Mouse (Mus musculus) ovary, postnatal 36 days (tissue): ENCODE data around the gene Gas2l3.

Source experiments
- DNase-seq: peaks from one replicate; pipeline ENCODE4 v3.0.0; 2022; ENCODE audit warnings: low spot score, mixed read lengths

Gas2l3 gene

DNA sequence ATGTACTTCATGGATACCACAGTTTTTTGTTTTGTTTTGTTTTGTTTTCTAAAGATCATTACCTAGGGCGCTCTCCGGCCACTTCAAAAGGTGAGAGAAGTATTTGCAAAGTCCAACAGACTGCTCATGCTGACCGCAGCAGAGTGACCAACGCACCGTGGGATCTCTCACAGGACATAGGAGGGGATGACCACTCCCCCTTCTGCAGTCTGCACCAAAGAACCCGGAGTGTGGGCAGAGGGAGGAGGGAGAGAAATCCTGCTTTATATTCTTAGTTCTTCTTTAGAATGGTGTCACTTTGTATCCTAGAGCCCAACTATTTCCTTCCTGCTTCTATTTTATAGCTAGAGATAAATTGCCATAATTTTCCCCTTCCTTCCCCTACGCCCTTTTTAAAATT is 48.4 kb downstream of the Gas2l3 start:
- DNase-seq = no peak

DNA sequence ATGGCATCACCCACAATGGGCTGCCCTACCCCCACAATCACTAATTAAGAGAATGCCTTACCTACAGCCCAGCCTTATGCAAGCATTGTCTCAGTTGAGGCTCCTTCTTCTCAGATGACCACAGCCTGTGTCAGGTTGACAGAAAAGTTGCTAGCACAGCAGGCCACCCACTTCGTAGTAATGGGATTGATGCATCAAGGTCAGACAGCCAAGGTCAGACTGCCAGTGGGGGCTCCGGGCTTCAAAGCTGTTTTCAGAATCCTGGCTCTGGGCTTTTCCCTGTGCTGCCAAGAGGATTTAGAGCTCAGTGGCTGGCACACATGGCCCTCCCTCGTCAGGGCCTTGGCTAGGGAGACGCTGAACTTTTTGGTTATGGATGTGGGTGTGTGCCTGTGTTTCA is 51.1 kb downstream of the Gas2l3 start:
- peak; percentile 15 for DNase-seq

DNA sequence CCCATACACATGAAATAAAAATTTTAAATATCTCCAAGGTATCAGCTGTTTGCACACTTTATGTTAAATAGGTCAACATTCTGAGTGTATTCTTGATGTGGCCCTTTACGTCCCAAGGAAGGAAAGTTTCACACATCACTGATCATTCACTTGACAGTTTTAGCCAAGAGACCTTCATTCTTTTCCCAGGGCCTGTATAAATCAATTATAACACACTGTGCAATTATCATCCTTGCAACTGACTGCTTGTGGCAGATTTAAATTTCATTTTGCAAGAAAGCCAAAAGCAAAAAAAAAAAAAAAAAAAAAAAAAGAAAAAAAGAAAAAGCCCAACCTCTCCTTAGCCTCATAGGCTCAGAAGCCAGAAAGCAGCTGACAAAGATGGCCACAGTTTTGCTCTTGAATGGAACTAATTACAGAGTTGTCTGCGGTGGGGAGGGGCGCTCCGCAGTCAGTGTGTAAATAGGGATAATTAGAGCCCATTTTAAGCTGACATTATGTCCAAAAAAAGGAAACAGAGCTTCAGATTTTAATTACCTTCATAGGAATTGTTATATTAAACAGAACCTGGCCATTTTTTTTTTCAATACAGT is 52.1 kb downstream of the Gas2l3 start:
- DNase-seq = no peak

DNA sequence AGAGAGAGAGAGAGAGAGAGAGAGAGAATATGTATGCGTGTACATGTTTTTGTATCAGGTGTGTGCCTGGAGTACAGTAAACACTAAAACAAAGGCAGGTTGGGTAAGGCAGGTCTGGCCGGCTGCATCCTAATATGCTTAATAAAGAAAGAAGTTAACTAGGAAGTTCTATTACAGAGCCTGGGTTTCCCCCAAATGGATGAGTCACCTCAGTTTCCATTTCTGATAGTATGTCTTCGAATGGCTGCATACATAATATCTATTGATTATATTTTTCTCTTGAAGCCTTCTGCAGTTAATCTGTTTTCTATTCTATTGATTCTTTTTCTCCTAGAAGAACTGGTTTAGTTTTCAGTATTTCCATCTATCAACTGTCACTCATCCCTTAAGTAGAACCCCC is 57.3 kb downstream of the Gas2l3 start:
- no peak for DNase-seq

DNA sequence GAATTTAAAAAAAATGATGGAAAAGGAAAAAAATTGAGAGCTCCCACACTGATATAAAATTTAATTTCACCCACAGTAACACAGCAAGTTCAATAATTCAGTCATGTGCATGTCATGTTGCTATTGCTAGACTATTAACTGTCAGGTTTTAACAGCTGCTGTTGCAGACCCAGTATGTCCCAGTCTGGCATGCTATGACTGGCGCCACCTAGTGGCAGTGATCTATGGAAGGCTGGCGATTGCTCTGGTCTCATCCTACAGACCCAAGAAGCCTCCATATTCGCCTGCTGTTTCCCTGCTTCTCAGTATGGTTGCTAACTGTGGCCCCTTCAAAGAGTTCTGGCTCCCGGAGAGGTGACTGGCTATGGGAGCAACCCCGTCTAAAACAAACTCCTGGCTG is 60.3 kb downstream of the Gas2l3 start:
- peak; percentile 81 for DNase-seq

DNA sequence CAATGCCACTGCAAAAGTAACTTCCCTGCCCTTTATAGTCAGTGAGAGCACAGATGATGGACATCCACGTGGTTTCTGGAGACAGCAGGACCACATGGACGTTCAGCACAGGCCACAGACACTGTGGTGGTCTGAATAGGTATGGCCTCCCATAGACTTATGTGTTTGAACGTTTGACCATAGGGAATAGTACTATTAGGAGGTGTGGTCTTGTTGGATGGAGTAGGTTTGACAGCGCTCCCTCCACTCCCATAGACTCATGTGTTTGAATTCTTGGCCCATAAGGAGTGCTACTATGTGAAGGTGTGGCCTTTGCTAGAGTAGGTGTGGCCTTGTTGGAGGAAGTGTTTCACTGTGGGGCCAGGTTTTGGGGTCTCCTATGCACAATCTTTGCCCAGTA is 66.0 kb downstream of the Gas2l3 start:
- DNase-seq = no peak

DNA sequence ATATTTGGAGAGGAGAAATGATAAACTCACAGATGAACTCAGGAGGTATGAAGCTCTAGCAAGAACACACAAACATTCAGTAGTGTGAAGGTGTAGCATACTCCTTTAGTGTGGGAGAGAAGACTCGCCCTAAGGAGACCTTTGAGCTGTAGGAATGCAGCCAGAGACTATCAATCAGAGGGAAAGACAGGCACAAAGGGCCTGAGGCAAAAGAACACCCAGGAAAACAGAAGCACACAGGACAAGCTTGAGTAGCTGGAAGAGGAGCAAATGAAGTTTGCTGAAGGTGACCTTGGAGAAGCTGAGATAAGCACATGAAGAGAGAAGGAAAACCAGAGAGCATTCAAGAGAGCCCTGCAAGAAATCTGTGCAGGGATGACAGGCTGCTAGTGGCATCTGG is 73.7 kb downstream of the Gas2l3 start:
- DNase-seq = no peak

DNA sequence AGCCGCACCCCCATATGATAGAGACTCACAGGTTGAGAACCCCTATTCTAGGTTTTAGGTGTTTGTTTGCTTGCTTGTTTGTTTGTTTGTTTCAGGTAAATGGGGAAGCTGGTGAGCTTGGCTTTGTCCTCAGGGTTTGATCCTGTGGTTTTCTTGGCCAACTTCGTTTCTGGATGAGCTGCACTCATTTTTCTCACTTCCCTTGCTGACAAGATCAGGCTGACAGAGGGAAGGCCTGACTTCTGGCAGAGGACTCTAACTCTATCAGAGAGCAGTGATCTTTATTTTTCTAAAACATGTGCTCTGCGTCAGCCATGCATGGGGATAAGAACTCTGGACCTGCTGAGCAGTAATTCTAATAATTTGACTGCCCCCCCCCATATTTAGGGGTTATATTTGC is 84.8 kb downstream of the Gas2l3 start:
- no peak for DNase-seq
